In genomic region chr3:107715971-107716370, GRCm38 (mm10) we compare ENCODE assay signal across 19 mouse cellular contexts. TPM values are rescaled to one million over a fixed set of nuclear protein-coding genes. Genes with fewer than 3 reads are reported as not detected.
"Had no signal": no experiment of that assay in that cellular context is flagged by ENCODE, and none has a peak within 500 bp of the region (broad histone marks: within the 10 kb centered on the region; RNA-seq: fewer than 3 reads in every experiment).

No protein-coding gene starts in this region.

- H3K36me3 ChIP-seq: liver, embryonic 13.5 days; lung, embryonic 15.5 days; midbrain, embryonic 12.5 days; midbrain, embryonic 15.5 days; neural tube, embryonic 13.5 days; stomach, embryonic 15.5 days had no signal

- H3K4me3 ChIP-seq: layer of hippocampus, adult 2 months; left cerebral cortex, adult 2 months; liver, embryonic 13.5 days; lung, embryonic 15.5 days; midbrain, embryonic 12.5 days; midbrain, embryonic 15.5 days; neural tube, embryonic 13.5 days; stomach, embryonic 15.5 days had no signal

- ATAC-seq: inflammation-experienced regulatory T-cells, adult 6 months; intestine, embryonic 16.5 days; midbrain, embryonic 15.5 days had no signal

- H3K4me2 ChIP-seq: liver, embryonic 13.5 days; lung, embryonic 15.5 days; midbrain, embryonic 12.5 days; midbrain, embryonic 15.5 days; neural tube, embryonic 13.5 days; stomach, embryonic 15.5 days had no signal

- H3K27ac ChIP-seq: kidney, postnatal 0 days; layer of hippocampus, adult 2 months; left cerebral cortex, adult 2 months; liver, embryonic 13.5 days; lung, embryonic 15.5 days; midbrain, embryonic 12.5 days; midbrain, embryonic 15.5 days; neural tube, embryonic 13.5 days; stomach, embryonic 15.5 days had no signal

- H3K9me3 ChIP-seq: liver, embryonic 13.5 days; lung, embryonic 15.5 days; midbrain, embryonic 12.5 days; midbrain, embryonic 15.5 days; neural tube, embryonic 13.5 days; stomach, embryonic 15.5 days had no signal

- H3K27me3 ChIP-seq: liver, embryonic 13.5 days; lung, embryonic 15.5 days; midbrain, embryonic 12.5 days; midbrain, embryonic 15.5 days; neural tube, embryonic 13.5 days; stomach, embryonic 15.5 days had no signal

- H3K4me1 ChIP-seq: liver, embryonic 13.5 days; midbrain, embryonic 12.5 days; midbrain, embryonic 15.5 days; neural tube, embryonic 13.5 days had no signal

- H3K9ac ChIP-seq: liver, embryonic 13.5 days; lung, embryonic 15.5 days; midbrain, embryonic 12.5 days; midbrain, embryonic 15.5 days; neural tube, embryonic 13.5 days; stomach, embryonic 15.5 days had no signal

- DNase-seq: kidney, adult 2 months; kidney, postnatal 25 days; layer of hippocampus, postnatal 36 days; liver, embryonic 13.5 days; retina, postnatal 1 day; right cerebral cortex, postnatal 25 days; spleen, adult 18-20 months; thymus, postnatal 25 days had no signal

RNA-seq across cellular contexts. Expression of gene Csf1, which starts 44.3 kb away (rescaled TPM):
- total RNA-seq: megakaryocyte-erythroid progenitor cell, adult 5-6 weeks had no signal
